Mouse (Mus musculus) midbrain, embryonic 10.5 days (tissue): ENCODE results near the gene Bcl7c. TPM values are rescaled to one million over a fixed set of nuclear protein-coding genes. Genes with fewer than 3 reads are reported as not detected.

ENCODE experiments used
- DNase-seq: peaks from one replicate; pipeline ENCODE4 v3.0.0-alpha.2; 2017; ENCODE audit warnings: low spot score
- H3K27ac ChIP-seq: fragments of 300-500 bp; sonication (generic); replicated peaks from 2 replicates; pipeline ENCODE4 v1.5.1; 2016; ENCODE audit warnings: mild to moderate bottlenecking
- H3K27me3 ChIP-seq: fragments of 300-500 bp; sonication (generic); 2 replicates; pipeline ENCODE4 v1.6.1; 2016; ENCODE audit warnings: low read depth, mild to moderate bottlenecking; ENCODE audit not compliant: poor library complexity, severe bottlenecking
- H3K36me3 ChIP-seq: fragments of 300-500 bp; sonication (generic); 2 replicates; pipeline ENCODE4 v1.6.1; 2016; ENCODE audit warnings: mild to moderate bottlenecking, moderate library complexity
- H3K4me1 ChIP-seq: fragments of 300-500 bp; sonication (generic); 2 replicates; pipeline ENCODE4 v1.6.1; 2016
- H3K4me3 ChIP-seq: fragments of 300-500 bp; sonication (generic); 2 replicates; pipeline ENCODE4 v1.5.1; 2016; ENCODE audit warnings: mild to moderate bottlenecking, moderate library complexity
- H3K9me3 ChIP-seq: fragments of 300-500 bp; sonication (generic); replicated peaks from 2 replicates; pipeline ENCODE4 v1.6.1; 2016; ENCODE audit warnings: mild to moderate bottlenecking
- WGBS: fragments of 180-500 bp; shearing (Covaris S2); methylation state at CpG from one replicate; pipeline ENCODE4 v1.1.7; 2016; 5-methylcytosine and 5-hydroxymethylcytosine counted together
- microRNA counts: library from miRNA; unstranded; fragments of <30 nt; microRNA quantifications from one replicate; lab custom pipeline; 2017
- microRNA-seq: library from miRNA; unstranded; fragments of <30 nt; microRNA quantifications from one replicate; pipeline ENCODE4, GENCODE M21; 2017
- polyA plus RNA-seq: library from polyadenylated mRNA; unstranded; fragments of >200 nt; fragmentation: Nextera tagmentation; extraction: Ambion mirVana; gene quantifications from 2 replicates; pipeline ENCODE4 v1.2.1, GENCODE M21; 2016

Gene Bcl7c
- polyA plus RNA-seq, 1 experiment from 2014 or later = 48.9 TPM

DNA sequence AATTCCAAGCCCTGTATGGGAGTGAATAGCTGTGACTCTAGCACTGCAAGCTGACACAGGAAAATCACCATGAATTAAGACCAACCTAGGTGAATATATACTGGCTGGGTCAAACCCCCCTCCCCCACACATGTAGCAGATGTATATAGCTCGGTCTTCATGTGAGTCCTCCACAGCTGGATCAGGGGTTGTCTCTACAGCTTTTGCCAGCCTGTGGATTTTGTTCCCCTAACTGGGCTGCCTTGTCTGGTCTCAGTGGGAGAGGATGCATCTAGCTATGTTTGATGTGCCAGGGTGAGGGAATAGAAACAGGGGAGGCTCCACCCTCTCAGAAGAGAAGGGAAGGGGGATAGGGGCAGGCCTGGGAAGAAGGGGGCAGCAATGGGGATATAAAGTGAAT lies 92.4 kb downstream of the Bcl7c start:
- no peak for DNase-seq
- Histone ChIP-seq H3K27me3 (no peaks in the 10 kb centered on the region), H3K4me1 (peaks cover 31% of the 10 kb centered on the region), H3K27ac (no peak overlapping the region; the same call in 1 of the 2 replicates), H3K36me3 (peaks cover 26% of the 10 kb centered on the region), H3K4me3 (peak overlapping the region; percentile 18; the same call in 1 of the 2 replicates), H3K9me3 (peaks cover 5% of the 10 kb centered on the region; the same call in 1 of the 2 replicates)
- WGBS = 83% methylated on average over 1 of the region's 1 CpGs

DNA sequence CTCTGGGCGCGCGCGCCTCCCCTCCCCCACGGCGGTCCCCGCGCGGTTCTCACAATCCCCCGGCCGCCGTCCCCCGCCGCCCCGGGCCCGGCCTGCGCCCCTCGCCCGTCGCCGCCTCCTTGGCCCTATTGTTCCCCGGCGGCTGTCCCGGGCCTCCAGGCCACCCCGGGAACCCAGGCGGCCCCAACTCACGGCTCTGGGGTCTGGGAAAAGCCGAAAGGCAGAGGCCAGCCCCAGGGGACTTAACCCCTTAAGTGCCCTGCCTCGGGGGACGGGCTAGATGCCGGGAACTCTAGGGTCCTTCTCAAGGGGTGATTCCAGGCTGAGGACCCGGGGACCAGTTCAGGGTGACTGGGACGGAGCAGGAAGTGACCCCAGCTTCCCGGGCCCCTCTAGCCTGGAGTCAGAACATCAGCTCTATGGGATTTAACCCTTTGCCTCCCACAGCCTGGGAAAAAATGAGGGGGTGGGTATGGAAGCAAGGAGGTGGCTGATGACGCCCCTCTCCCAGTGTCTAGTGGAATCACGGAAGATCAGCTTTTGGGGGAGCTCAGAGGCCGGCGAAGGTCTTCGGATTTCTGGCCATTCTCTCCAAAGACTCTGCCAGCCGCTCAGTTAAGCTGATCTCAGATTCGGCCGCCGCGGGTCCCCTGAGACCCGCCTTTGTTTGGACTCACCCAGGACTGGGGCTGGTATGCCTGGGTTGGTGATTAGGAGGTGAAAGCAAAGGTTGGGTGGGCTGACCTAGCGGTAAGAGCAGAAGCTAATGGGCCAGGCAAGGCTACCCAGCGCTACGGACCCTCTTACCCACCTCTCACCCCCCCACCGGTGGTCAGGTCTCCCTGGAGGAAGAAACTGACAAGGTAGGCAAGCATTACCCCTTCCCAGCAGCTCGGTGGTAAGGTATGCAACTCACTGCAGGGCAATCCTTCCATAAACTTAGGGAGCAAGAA lies 93.6 kb downstream of the Bcl7c start, which contains the start of gene Zfp629:
Gene Zfp629 (minus strand): TSS at position 907 of the 953 bp plus-strand sequence.
- Histone ChIP-seq H3K36me3 (peaks cover 38% of the 10 kb centered on the region), H3K4me1 (peaks cover 31% of the 10 kb centered on the region), H3K27me3 (no peaks in the 10 kb centered on the region), H3K27ac (peak within 1 kb of the TSS; percentile 96), H3K9me3 (peaks cover 5% of the 10 kb centered on the region; the same call in 1 of the 2 replicates), H3K4me3 (peak within 1 kb of the TSS; percentile 88)
- under 1% methylated on average over 47 of the region's 50 CpGs for WGBS
- DNase-seq = peak; percentile 90

DNA sequence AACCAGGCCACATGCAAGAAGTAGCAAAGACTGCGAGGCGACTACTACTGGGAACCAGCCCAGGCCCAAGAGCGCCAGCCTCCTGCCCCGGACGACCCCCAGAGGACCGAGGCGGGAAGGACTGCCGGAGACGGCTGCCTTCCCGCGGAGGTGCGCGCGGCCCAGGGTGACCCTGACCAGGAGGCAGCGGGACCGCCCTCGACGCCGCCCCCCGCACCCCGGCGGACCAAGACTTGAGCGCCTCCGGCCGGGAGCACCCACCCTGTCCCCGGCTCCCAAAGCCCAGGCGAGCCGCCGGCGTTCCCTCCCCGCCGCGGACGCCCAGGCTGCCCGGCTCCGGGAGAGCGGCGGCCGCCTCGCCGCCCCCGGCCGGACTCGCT lies 94.2 kb downstream of the Bcl7c start:
- peak; percentile 59 for DNase-seq
- Histone ChIP-seq H3K27me3 (no peaks in the 10 kb centered on the region), H3K36me3 (peaks cover 45% of the 10 kb centered on the region), H3K4me1 (peaks cover 31% of the 10 kb centered on the region), H3K9me3 (peaks cover 5% of the 10 kb centered on the region; the same call in 1 of the 2 replicates), H3K27ac (peak overlapping the region; percentile 96), H3K4me3 (peak overlapping the region; percentile 88)
- 0% methylated on average over 40 of the region's 44 CpGs for WGBS

DNA sequence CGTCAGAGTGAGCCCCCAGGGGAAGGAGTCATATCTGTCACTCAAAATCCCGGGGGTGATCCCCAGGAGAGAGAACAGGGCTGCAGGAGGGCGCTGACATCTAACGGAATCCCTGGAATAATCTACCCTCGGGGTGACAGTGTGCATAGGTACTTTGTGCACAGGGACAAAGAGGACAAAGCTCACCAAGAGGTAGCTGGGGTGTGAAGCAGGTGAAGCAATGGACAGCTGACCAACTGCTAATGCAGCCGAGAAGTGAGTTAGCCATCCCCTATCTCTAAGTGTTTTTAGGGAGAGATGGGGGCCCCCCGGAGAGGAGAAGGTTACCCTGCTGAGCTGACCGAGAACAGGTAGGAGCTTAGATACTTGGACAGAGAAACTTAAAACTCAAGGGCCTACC lies 94.6 kb downstream of the Bcl7c start:
- peaks cover 5% of the 10 kb centered on the region; the same call in 1 of the 2 replicates for H3K9me3 ChIP-seq
- peaks cover 31% of the 10 kb centered on the region for H3K4me1 ChIP-seq
- peak overlapping the region; percentile 96 for H3K27ac ChIP-seq
- no peaks in the 10 kb centered on the region for H3K27me3 ChIP-seq
- H3K36me3 ChIP-seq = peaks cover 49% of the 10 kb centered on the region
- peak overlapping the region; percentile 88 for H3K4me3 ChIP-seq
- WGBS = 24% methylated on average over 8 of the region's 8 CpGs
- DNase-seq = no peak

GRCm38 (mm10) chr7:127613501-127613900 lies 95.2 kb downstream of the Bcl7c start:
- H3K27me3 ChIP-seq = no peaks in the 10 kb centered on the region
- no peak for DNase-seq
- WGBS = 89% methylated on average over 8 of the region's 8 CpGs
- peaks cover 5% of the 10 kb centered on the region; the same call in 1 of the 2 replicates for H3K9me3 ChIP-seq
- H3K36me3 ChIP-seq = peaks cover 55% of the 10 kb centered on the region
- peak overlapping the region; percentile 88 for H3K4me3 ChIP-seq
- peaks cover 31% of the 10 kb centered on the region for H3K4me1 ChIP-seq
- H3K27ac ChIP-seq = 0 out of 2 replicates have a peak overlapping the region, but pooled peaks have one; percentile 96

DNA sequence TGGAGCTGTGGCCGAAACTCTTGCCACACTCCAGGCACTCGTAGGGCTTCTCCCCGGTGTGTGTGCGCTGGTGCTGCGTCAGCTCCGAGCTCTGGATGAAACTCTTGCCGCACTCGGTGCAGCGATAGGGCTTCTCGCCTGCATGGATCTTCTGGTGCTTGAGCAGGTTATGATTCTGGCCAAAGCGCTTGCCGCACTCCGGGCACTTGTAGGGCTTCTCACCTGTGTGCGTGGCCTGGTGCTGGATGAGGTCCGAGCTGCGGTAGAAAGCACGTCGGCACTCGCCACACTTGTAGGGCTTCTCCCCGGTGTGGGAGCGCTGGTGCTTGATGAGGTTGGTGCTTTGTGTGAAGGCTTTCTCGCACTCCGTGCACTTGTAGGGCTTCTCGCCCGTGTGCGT lies 97.2 kb downstream of the Bcl7c start:
- Histone ChIP-seq H3K27ac (no peak overlapping the region), H3K27me3 (no peaks in the 10 kb centered on the region), H3K4me1 (peaks cover 25% of the 10 kb centered on the region), H3K9me3 (no peaks in the 10 kb centered on the region; the same call in 1 of the 2 replicates), H3K4me3 (peak overlapping the region; percentile 3; the same call in 1 of the 2 replicates), H3K36me3 (peaks cover 69% of the 10 kb centered on the region)
- no peak for DNase-seq
- WGBS = 97% methylated on average over 26 of the region's 26 CpGs

MicroRNAs within 50 kb of the gene (microRNA counts, 519-probe panel; counts per million panel counts)
- not detected for microRNA mmu-miR-762 (lab: Ali Mortazavi, UCI)

Small RNA genes lying within 50 kb of the gene (microRNA-seq; reads per million reads assigned to microRNA genes)
- gene Mir762 = not detected

Other genes starting within 250 kb of the Bcl7c start
- gene Prr14, start 249.3 kb downstream of the Bcl7c start, polyA plus RNA-seq = 56.0 and 59.6 TPM in 2 replicates
- 8.6 and 9.6 TPM in 2 replicates for gene Fbrs, start 229.7 kb downstream of the Bcl7c start, polyA plus RNA-seq
- 52.6 and 56.1 TPM in 2 replicates for gene Srcap, start 196.9 kb downstream of the Bcl7c start, polyA plus RNA-seq
- 14.3 and 18.8 TPM in 2 replicates for gene Gm42715, start 189.3 kb downstream of the Bcl7c start, polyA plus RNA-seq
- 7.2 and 8.2 TPM in 2 replicates for gene Tmem265, start 147.5 kb downstream of the Bcl7c start, polyA plus RNA-seq
- gene Phkg2, start 135.6 kb downstream of the Bcl7c start, polyA plus RNA-seq = 46.9 and 48.3 TPM in 2 replicates
- 14.4 and 16.9 TPM in 2 replicates for gene Ccdc189, start 120.3 kb downstream of the Bcl7c start, polyA plus RNA-seq
- 56.7 and 59.6 TPM in 2 replicates for gene Rnf40, start 120.2 kb downstream of the Bcl7c start, polyA plus RNA-seq
- gene Zfp629, start 93.1 kb downstream of the Bcl7c start, polyA plus RNA-seq = 32.2 and 37.1 TPM in 2 replicates
- 5.1 and 5.2 TPM in 2 replicates for gene Ctf1, start 3.8 kb upstream of the Bcl7c start, polyA plus RNA-seq
- gene Ctf2, start 23.2 kb upstream of the Bcl7c start, polyA plus RNA-seq = 0.22 and 0.36 TPM in 2 replicates
- gene Fbxl19, start 35.6 kb upstream of the Bcl7c start, polyA plus RNA-seq = 7.9 and 8.3 TPM in 2 replicates
- gene Orai3, start 60.9 kb upstream of the Bcl7c start, polyA plus RNA-seq = 8.3 and 10.1 TPM in 2 replicates
- 13.4 and 14.7 TPM in 2 replicates for gene Setd1a, start 67.7 kb upstream of the Bcl7c start, polyA plus RNA-seq
- 0.35 TPM in 1 of 2 replicates, not detected in the other for gene Gm49388, start 76.7 kb upstream of the Bcl7c start, polyA plus RNA-seq
- gene Hsd3b7, start 91.7 kb upstream of the Bcl7c start, polyA plus RNA-seq = 5.0 and 7.2 TPM in 2 replicates
- 19.5 and 21.6 TPM in 2 replicates for gene Stx4a, start 115.4 kb upstream of the Bcl7c start, polyA plus RNA-seq
- 5.4 and 9.7 TPM in 2 replicates for gene Stx1b, start 115.6 kb upstream of the Bcl7c start, polyA plus RNA-seq
- gene Zfp646, start 167.3 kb upstream of the Bcl7c start, polyA plus RNA-seq = 17.2 and 18.7 TPM in 2 replicates
- gene Zfp668, start 167.9 kb upstream of the Bcl7c start, polyA plus RNA-seq = 41.5 and 47.3 TPM in 2 replicates
- 0.52 and 0.68 TPM in 2 replicates for gene Prss53, start 182.0 kb upstream of the Bcl7c start, polyA plus RNA-seq
- not detected in 2 replicates for gene Gm21974, start 186.5 kb upstream of the Bcl7c start, polyA plus RNA-seq
- gene Vkorc1, start 186.7 kb upstream of the Bcl7c start, polyA plus RNA-seq = 43.4 and 44.6 TPM in 2 replicates
- gene Bckdk, start 195.1 kb upstream of the Bcl7c start, polyA plus RNA-seq = 128 and 130 TPM in 2 replicates
- 51.1 and 52.4 TPM in 2 replicates for gene Kat8, start 203.6 kb upstream of the Bcl7c start, polyA plus RNA-seq
- 1.6 and 2.1 TPM in 2 replicates for gene Prss8, start 221.2 kb upstream of the Bcl7c start, polyA plus RNA-seq
- 11.0 and 13.0 TPM in 2 replicates for gene Prss36, start 237.8 kb upstream of the Bcl7c start, polyA plus RNA-seq